Mouse (Mus musculus) lung, postnatal 36 days (tissue): ENCODE results near the gene Artn.

Source experiments
- DNase-seq: peaks from one replicate; pipeline ENCODE4 v3.0.0; 2022; ENCODE audit warnings: mixed read lengths

Gene Artn

GRCm38 (mm10) chr4:117929391-117929881, at the start of gene Artn:
Gene Artn, minus strand, starts transcription at chr4:117929763.
- DNase-seq = peak; percentile 68

DNA sequence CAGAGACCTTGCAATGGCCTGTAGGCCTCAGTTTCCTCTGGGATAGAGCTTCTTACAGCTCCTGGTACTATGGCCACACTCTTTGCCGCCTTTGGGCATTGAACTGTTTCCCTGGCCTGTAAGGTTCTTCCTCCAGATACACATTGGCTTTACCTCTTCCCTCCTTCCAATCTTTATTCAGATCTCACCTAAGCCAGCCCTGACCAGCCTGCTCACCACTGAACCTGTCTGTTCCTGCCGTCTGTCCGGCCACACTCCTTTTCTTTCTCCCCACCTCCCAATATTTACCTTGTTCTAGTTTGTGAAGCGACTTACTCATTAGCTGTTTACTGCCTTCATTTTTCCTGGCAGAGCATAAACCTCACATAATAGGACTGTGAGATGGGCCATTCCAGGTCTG, 49.6 kb upstream of the Artn start:
- no peak for DNase-seq

DNA sequence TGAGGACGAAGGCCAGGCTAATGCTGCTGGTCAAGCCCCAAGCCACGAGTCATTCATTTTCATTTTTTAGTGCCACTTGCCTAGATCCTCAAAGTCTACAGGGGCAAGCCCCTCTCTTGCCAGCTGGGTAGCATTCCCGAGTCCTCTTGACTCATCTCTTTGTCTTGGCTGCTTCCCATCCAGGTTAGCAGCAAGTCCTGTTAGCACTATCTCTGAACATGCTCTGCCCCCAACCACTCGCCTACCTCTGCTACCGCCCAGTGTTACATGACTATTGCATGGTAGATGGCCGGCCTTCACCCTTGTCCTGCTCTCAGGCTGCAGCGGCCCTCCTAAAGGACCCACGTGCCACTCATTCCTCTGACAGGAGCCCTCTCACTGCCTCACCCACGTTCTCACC, 48.7 kb upstream of the Artn start:
- no peak for DNase-seq

- no peak for DNase-seq
Observed at GRCm38 (mm10) chr4:117977841-117978240, 48.3 kb upstream of the Artn start.

- DNase-seq = no peak
Observed at GRCm38 (mm10) chr4:117977371-117977770, 47.8 kb upstream of the Artn start.

GRCm38 (mm10) chr4:117975820-117976219, 46.3 kb upstream of the Artn start:
- no peak for DNase-seq

DNA sequence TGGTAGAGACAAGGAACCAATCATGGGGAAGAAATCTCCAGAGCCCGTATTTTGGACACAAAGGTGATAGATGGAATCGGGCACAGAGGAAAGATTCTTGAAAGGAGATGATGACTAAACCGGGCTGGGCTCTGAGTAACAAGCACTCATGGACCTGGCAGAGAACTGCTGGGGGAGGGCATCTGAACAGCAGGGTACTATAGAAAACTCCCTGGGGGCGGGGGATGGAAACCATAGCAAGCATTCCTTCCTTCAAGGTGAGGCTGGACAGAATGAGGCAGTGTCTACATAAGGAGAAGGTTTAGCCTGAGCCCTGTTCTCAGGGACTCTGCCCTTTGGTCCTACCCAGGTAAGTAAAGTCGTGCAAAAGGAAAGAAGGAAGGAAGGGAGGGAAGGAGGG, 45.2 kb upstream of the Artn start:
- peak; percentile 28 for DNase-seq

DNA sequence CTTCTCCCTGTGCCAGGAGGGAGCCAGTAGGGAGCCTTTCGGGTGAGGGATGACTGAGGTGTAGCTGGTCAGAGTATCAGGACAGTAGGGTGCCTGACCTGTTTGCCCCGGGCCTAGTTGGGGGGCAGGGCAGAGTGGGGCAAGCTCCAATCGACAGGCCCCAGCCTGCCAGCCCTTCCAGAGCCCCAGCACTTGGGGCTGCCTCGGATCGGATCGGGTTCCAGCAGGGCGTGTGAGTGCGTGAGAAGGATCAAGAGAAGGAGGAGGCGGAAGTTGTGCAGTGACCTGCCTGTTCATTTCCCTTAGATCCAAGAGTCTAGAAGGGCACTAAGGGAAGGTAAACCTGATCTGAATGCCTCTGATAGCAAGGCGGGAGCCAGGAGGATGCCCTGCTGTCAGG, 43.4 kb upstream of the Artn start:
- DNase-seq = no peak

DNA sequence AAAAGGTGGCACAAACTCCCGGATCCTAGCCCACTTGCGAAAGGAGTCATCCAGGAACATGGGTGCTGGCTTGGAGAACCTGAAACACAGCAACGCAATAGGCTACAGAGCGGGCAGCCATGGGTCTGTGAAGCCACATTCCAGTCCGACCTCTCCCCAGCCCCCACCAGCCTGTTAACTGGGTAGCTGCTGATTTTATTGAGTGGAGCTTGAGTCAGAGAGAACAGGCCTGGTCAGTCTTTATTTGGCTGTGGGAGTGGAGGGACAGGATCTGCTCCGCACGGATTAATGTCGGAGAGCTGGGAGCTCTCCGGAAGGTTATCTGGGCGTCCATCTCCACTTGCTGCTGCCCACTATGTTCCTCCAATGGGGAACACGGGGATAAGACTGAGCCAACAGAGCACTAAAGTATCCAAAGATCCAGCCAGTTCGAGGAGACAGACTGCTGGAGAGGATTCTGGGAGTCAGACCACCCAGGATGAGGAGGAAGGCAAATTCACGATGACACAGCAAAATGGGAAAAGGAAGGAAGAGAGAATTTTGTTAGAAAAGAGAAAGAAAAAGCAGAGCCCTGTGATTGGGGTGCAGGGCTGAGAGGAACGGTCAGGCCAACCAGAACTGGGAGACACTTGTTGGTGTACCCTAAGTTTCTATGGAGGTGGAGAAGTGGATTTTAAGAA, 34.9 kb upstream of the Artn start:
- DNase-seq = no peak

DNA sequence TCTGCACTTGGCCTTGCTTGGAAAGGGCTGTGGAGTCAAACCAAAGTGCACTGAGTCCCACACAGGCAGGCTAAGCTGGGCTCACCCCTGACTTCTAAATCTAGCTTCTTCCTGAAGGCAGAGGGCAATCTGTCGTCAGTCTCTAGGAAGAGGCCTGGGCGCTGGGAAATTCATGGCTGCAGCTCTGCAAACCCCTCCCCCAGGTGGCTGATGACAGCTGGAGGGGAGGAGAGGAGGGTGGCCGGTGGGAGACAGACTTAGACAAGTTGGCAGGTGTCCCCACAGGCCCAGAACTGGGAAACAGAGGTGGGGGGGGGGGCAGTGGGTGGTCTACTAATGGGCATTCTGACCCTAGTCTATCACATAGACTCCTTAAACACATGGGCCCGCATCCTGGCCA, 27.9 kb upstream of the Artn start:
- no peak for DNase-seq

- no peak for DNase-seq
Observed at GRCm38 (mm10) chr4:117947493-117947892, 17.9 kb upstream of the Artn start.

DNA sequence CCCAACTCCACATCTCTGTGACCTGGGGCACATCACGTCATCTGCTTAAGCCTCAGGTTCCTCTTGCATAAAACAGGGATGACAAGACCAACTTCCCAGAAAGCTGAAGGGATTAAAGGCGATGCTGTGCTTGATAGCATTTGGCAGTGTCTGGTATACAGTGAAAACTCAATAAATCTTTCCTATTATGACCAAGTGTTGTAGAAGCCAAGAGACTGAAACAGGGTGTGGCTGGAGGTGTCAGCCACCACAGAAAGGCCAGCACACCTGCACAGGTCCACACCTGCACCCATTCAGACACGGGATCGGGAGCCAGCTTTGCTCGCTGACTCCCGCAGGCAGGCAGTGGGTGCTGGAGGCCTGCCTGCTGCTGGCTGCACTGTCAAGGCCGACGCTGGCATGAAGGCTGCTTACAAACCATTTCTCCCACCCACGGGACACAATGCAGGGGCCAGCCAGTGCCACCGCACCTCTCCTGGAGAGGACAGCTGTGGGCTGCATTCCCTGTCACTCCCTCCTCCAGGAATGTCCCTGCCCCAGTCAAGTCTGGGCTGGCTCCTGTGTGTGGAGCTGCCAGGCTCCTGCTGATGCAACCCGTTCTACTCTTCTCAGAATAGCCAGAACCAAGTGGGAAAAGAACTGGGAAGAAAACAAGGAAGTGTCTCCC, 17.2 kb upstream of the Artn start:
- no peak for DNase-seq

GRCm38 (mm10) chr4:117943317-117943716, 13.8 kb upstream of the Artn start:
- DNase-seq = no peak

- no peak for DNase-seq
Observed at GRCm38 (mm10) chr4:117936964-117937363, 7.4 kb upstream of the Artn start.

DNA sequence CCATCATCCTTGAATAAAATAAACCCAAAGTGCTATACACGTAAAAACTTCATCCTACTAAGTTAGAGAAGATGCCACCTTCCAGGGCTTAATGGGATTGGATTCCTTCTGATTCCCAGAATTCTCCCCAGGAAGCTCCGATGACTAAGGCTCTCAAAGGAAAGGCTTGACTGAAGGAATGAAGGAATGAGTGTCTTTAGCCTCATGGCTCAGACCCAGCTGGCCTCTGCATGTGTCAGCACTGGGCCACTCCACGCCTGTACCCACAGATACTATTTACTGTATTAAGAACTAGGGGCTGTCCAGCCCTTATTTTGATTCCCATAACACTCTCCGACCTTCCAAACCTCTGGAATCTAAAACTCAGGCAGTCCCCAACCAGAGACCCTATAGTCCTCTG, 4.5 kb upstream of the Artn start:
- peak; percentile 11 for DNase-seq

DNA sequence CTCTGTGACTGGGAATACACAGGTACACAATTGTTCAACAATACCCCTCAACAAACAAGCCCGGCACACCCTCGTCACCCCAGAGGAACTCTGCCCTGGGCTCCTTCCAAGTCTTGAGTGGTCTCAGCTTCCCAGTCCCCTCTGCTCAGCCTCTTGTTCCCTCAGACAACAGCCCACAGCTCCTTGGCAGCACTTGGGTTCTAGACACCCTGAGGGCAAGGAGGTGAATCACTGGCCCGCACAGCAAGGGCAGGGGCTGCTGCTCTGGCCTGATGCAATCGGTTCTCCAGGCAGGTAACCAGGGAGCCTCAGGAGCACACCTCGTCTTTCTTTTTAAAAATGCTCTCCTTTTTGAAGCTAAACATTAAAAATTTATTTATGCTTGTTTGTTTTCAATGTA, 3.7 kb upstream of the Artn start:
- DNase-seq = peak; percentile 48

DNA sequence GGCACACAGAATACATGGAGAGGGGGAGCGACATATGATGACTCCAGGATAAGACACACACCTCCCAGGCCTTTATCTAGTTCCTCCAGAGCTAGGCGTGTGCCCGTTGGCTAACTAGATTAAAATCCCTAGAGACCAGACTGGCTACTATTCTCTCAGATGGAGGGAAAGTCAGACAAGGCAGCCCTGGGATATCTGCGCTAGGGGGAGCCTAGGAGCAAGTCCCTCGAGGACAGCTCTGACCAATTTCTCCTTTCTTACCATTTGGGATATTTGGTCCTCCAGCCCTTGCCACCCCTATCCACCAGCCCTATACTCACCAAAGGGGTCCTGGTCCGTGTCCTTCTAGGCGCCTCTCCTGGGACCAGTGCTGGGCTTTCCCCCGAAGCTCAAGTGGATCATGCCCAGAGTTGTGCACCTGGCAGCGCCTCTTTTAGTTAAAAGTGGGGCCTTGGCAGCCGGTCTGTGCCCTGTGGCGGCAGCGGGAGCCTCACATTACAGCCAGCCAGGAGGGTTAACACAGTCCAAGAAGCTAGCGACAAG, 793 bp downstream of the Artn start:
- DNase-seq = peak; percentile 80

DNA sequence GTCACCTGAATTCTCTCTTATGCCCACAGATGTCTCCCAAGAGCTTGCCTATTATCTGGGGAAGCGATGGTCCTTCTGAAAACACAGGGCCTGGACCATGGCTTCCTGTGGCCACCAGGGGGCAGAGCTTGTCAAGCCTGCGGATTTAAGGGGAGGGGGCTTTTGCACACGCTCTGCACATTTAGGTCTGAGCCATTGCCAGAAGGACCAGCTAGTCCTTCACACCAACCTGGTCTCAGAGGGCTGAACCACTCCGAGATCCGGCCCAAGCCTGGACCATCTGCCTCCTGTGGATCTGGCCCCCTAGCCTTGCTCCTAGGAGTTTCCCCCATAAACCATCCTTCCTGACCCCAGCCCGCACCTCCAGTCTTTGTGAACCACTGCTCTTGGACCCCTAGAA, 1.3 kb downstream of the Artn start:
- no peak for DNase-seq

GRCm38 (mm10) chr4:117926545-117927482, 2.7 kb downstream of the Artn start:
- no peak for DNase-seq

DNA sequence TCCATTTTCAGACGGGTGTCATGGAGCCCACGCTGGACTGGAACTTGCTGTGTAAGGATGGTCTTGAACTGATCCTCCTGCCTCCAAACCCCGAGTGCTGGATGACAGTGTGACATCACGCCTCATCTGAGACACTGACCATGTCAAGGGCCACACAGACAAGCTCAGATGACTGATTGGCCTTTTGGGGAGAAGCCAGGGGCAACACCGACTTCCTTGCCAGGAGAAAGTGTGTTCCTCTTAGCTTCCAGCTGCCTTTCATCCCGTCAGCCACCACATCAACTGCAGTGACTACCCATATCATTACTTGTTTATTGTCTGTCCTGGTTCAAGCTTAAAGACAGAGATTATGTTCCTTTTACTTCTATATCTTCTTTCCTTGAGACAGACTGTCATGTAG, 4.6 kb downstream of the Artn start:
- no peak for DNase-seq

- no peak for DNase-seq
Observed at GRCm38 (mm10) chr4:117923450-117923849, 6.1 kb downstream of the Artn start.

DNA sequence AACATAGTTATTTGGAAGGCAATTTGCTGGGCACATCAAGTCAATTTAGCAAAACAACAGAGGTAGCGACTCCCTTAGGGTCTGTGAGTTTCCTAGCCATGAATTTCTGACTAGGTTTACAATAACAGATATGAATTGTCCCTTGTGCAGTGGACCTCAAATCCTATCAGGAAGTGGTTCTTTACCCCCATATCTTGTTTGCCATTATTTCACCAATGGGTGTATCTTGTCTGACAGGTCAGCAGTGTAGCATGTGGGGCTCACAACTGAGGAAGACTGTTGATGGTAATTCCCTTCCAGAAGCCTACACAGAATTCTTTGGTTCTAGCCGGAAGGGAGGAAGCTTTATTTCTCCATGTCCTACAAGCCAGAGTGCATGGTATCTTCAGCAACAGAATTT, 8.2 kb downstream of the Artn start:
- no peak for DNase-seq

GRCm38 (mm10) chr4:117918762-117919161, 10.8 kb downstream of the Artn start:
- no peak for DNase-seq
